In genomic region chr2:91281366-91281765, GRCm38 (mm10) we compare ENCODE assay signal across 11 mouse cellular contexts. TPM values are rescaled to one million over a fixed set of nuclear protein-coding genes. Genes with fewer than 3 reads are reported as not detected.
DNase-seq lines count a peak whose midpoint lies in the region; ATAC-seq and TF ChIP-seq lines count a peak whose summit lies in the region.
"Had no signal": no experiment of that assay in that cellular context is flagged by ENCODE, and none has a peak within 500 bp of the region (broad histone marks: within the 10 kb centered on the region; RNA-seq: fewer than 3 reads in every experiment).

No protein-coding gene starts in this region.

- H3K36me3 ChIP-seq in intestine, postnatal 0 days (ENCODE audit: control insufficient read depth, insufficient read depth) = peaks cover 15% of the 10 kb centered on the region
- H3K36me3 ChIP-seq in midbrain, embryonic 14.5 days (ENCODE audit: control insufficient read depth, insufficient read depth, low read length) = peaks cover 26% of the 10 kb centered on the region

- DNase-seq in cerebellum, adult 9-10 months = peak; percentile 26
- DNase-seq in cerebellum, postnatal 4 days (ENCODE audit: low spot score in 2 of 2) = no peak
- DNase-seq in lung, adult 18-20 months = peak; percentile 55 to 70
- no peak for DNase-seq in lung, postnatal 14 days
- peak; percentile 20 for DNase-seq in midbrain, embryonic 14.5 days
- no peak for DNase-seq in right cerebral cortex, postnatal 10 days (ENCODE audit: low spot score in 2 of 2)
- no peak for DNase-seq in adrenal gland, postnatal 4 days (ENCODE audit: low spot score in 2 of 2)
- DNase-seq: thymus, postnatal 36 days had no signal

- no peak overlapping the region for H3K4me3 ChIP-seq in intestine, postnatal 0 days (ENCODE audit: low read depth, low read length)
- H3K4me3 ChIP-seq in midbrain, embryonic 14.5 days (replicated peaks; ENCODE audit: low read depth, low read length) = no peak overlapping the region
- H3K4me3 ChIP-seq: heart, embryonic 15.5 days had no signal

- no peaks in the 10 kb centered on the region for H3K9me3 ChIP-seq in intestine, postnatal 0 days (ENCODE audit: control insufficient read depth)
- H3K9me3 ChIP-seq in midbrain, embryonic 14.5 days (ENCODE audit: control insufficient read depth, low read length) = no peaks in the 10 kb centered on the region
- H3K9me3 ChIP-seq: heart, embryonic 15.5 days had no signal

- no peak overlapping the region for H3K4me2 ChIP-seq in intestine, postnatal 0 days (replicated peaks; ENCODE audit: low read depth)
- H3K4me2 ChIP-seq in midbrain, embryonic 14.5 days (ENCODE audit: low read length) = no peak overlapping the region
- H3K4me2 ChIP-seq: heart, embryonic 15.5 days had no signal

- peak; percentile 88 for ATAC-seq in intestine, postnatal 0 days
- ATAC-seq in midbrain, embryonic 14.5 days (ENCODE audit: low FRiP score, low TSS enrichment) = no peak

- no peak overlapping the region; the same call in 1 of the 2 replicates for H3K27ac ChIP-seq in intestine, postnatal 0 days (ENCODE audit: low read depth, low read length)
- H3K27ac ChIP-seq in midbrain, embryonic 14.5 days (replicated peaks; ENCODE audit: low read depth, low read length) = no peak overlapping the region
- H3K27ac ChIP-seq: heart, embryonic 15.5 days had no signal

- WGBS in intestine, postnatal 0 days = 40% methylated on average over 5 of the region's 5 CpGs
- 48% methylated on average over 5 of the region's 5 CpGs for WGBS in midbrain, embryonic 14.5 days

- H3K4me1 ChIP-seq in intestine, postnatal 0 days (replicated peaks; ENCODE audit: control insufficient read depth, insufficient read depth, low read length) = peaks cover 3% of the 10 kb centered on the region; the same call in 1 of the 2 replicates
- no peaks in the 10 kb centered on the region for H3K4me1 ChIP-seq in midbrain, embryonic 14.5 days (ENCODE audit: control insufficient read depth, insufficient read depth, low read length)

- H3K27me3 ChIP-seq in intestine, postnatal 0 days (replicated peaks; ENCODE audit: control insufficient read depth, insufficient read depth, low read length) = no peaks in the 10 kb centered on the region
- H3K27me3 ChIP-seq in midbrain, embryonic 14.5 days (ENCODE audit: control insufficient read depth, insufficient read depth, low read length) = no peaks in the 10 kb centered on the region
- H3K27me3 ChIP-seq: heart, embryonic 15.5 days had no signal

- TF ChIP-seq CTCF in intestine, postnatal 0 days (IDR thresholded peaks at IDR 0.05; ENCODE audit: low read depth) = no peak

- H3K9ac ChIP-seq in intestine, postnatal 0 days (ENCODE audit: low read depth, low read length) = no peak overlapping the region
- H3K9ac ChIP-seq in midbrain, embryonic 14.5 days (replicated peaks; ENCODE audit: low read length) = no peak overlapping the region
- H3K9ac ChIP-seq: heart, embryonic 15.5 days had no signal

RNA-seq across cellular contexts. Expression of gene Arfgap2, which starts 16.6 kb away (rescaled TPM):
- 37.6 and 39.0 TPM in 2 replicates for polyA plus RNA-seq in intestine, postnatal 0 days (2015; fragmentation: Nextera tagmentation; extraction: Ambion mirVana)
- 64.2 and 71.8 TPM in 2 replicates for polyA plus RNA-seq in midbrain, embryonic 14.5 days (2014; fragmentation: Nextera tagmentation; extraction: Ambion mirVana)
- 100 to 1,000 TPM; 112 to 119 TPM for total RNA-seq in adrenal gland, postnatal 4 days (2021)

RNA-seq across cellular contexts. Expression of gene Pacsin3, which starts 25.6 kb away (rescaled TPM):
- 6.5 and 7.3 TPM in 2 replicates for polyA plus RNA-seq in intestine, postnatal 0 days (2015; fragmentation: Nextera tagmentation; extraction: Ambion mirVana)
- polyA plus RNA-seq in midbrain, embryonic 14.5 days (2014; fragmentation: Nextera tagmentation; extraction: Ambion mirVana) = 8.2 and 11.4 TPM in 2 replicates
- 100 to 1,000 TPM; 111 to 112 TPM for total RNA-seq in adrenal gland, postnatal 4 days (2021)
- total RNA-seq: neutrophil, adult 5-6 weeks had no signal

RNA-seq across cellular contexts. Expression of gene Ddb2, which starts 44.6 kb away (rescaled TPM):
- polyA plus RNA-seq in intestine, postnatal 0 days (2015; fragmentation: Nextera tagmentation; extraction: Ambion mirVana) = 4.4 and 6.1 TPM in 2 replicates
- polyA plus RNA-seq in midbrain, embryonic 14.5 days (2014; fragmentation: Nextera tagmentation; extraction: Ambion mirVana) = 10.6 and 14.6 TPM in 2 replicates
- 10 to 100 TPM; 19.1 to 19.7 TPM for total RNA-seq in adrenal gland, postnatal 4 days (2021)

Comparison
In these comparisons a context has a peak if more than half of its experiments do, and no peak if none do; other contexts are left out.
1. DNase-seq: peak in cerebellum, adult 9-10 months (single experiment), lung, adult 18-20 months (2 of 2) and midbrain, embryonic 14.5 days (single experiment); none in cerebellum, postnatal 4 days (0 of 2), lung, postnatal 14 days (single experiment), right cerebral cortex, postnatal 10 days (0 of 2) and adrenal gland, postnatal 4 days (0 of 2).